Mouse (Mus musculus) testis, adult 2 months (tissue): ENCODE results near the gene Myocos. TPM values are rescaled to one million over a fixed set of nuclear protein-coding genes. Genes with fewer than 3 reads are reported as not detected.
"Not testable (repeated sequence)": the region's sequence is repeated elsewhere in the genome, so short reads cannot be mapped to it uniquely, and the experiment has no call there.

ENCODE experiments used
- H3K27ac ChIP-seq: fragments of 200-500 bp; 2 replicates; pipeline ENCODE4 v1.5.1; 2012; ENCODE audit warnings: low read depth, low read length; ENCODE audit not compliant: control insufficient read depth, insufficient read depth
- H3K27me3 ChIP-seq: fragments of 200-500 bp; 2 replicates; pipeline ENCODE4 v1.6.1; 2012; ENCODE audit warnings: mild to moderate bottlenecking, low read length, moderate library complexity; ENCODE audit not compliant: control insufficient read depth, insufficient read depth
- H3K36me3 ChIP-seq: fragments of 200-500 bp; 2 replicates; pipeline ENCODE4 v1.6.1; 2012; ENCODE audit warnings: mild to moderate bottlenecking, low read length; ENCODE audit not compliant: control insufficient read depth, insufficient read depth
- H3K4me1 ChIP-seq: fragments of 200-500 bp; 2 replicates; pipeline ENCODE4 v1.6.1; 2012; ENCODE audit warnings: low read length; ENCODE audit not compliant: control insufficient read depth, insufficient read depth
- H3K4me3 ChIP-seq: fragments of 200-500 bp; 2 replicates; pipeline ENCODE4 v1.5.1; 2012; ENCODE audit warnings: low read depth, mild to moderate bottlenecking, low read length, moderate library complexity, mixed read lengths; ENCODE audit not compliant: control insufficient read depth
- CTCF ChIP-seq: fragments of 200-500 bp; IDR thresholded peaks from 2 replicates; pipeline ENCODE4 v1.5.1; 2012; ENCODE audit warnings: low read depth, mild to moderate bottlenecking, inconsistent platforms, low read length, moderate library complexity; ENCODE audit not compliant: control insufficient read depth, insufficient read depth, insufficient replicate concordance
- POLR2A ChIP-seq: fragments of 200-500 bp; IDR thresholded peaks from 2 replicates; pipeline ENCODE4 v1.6.1; 2012; ENCODE audit warnings: low read depth, mild to moderate bottlenecking, inconsistent platforms, low read length, moderate library complexity; ENCODE audit not compliant: control insufficient read depth
- polyA plus RNA-seq: library from polyadenylated mRNA; depleted of rRNA; stranded (reverse); fragments of >200 nt; gene quantifications from 2 replicates; pipeline ENCODE4 v1.2.3, GENCODE M21; 2012

Myocos gene
- polyA plus RNA-seq, 1 experiment: 1.4 TPM

GRCm38 (mm10) chr1:162636516-162636915 is 21.5 kb downstream of the Myocos start:
- Histone ChIP-seq H3K4me3 (no peak overlapping the region), H3K4me1 (no peaks in the 10 kb centered on the region), H3K27ac (no peak overlapping the region), H3K36me3 (no peaks in the 10 kb centered on the region), H3K27me3 (no peaks in the 10 kb centered on the region)
- no peak for TF ChIP-seq CTCF
- no peak for TF ChIP-seq POLR2A

GRCm38 (mm10) chr1:162635291-162635931 is 22.6 kb downstream of the Myocos start:
- H3K4me1 ChIP-seq, H3K27me3 ChIP-seq, H3K27ac ChIP-seq, H3K36me3 ChIP-seq, H3K4me3 ChIP-seq: not testable (repeated sequence)

GRCm38 (mm10) chr1:162628326-162628725 is 29.7 kb downstream of the Myocos start:
- H3K36me3 ChIP-seq, H3K27ac ChIP-seq, H3K27me3 ChIP-seq, H3K4me1 ChIP-seq, H3K4me3 ChIP-seq: not testable (repeated sequence)

GRCm38 (mm10) chr1:162627821-162628220 is 30.2 kb downstream of the Myocos start:
- not testable (repeated sequence) for H3K4me3 ChIP-seq, H3K4me1 ChIP-seq, H3K36me3 ChIP-seq, H3K27ac ChIP-seq, H3K27me3 ChIP-seq

GRCm38 (mm10) chr1:162625229-162625628 is 32.8 kb downstream of the Myocos start:
- Histone ChIP-seq H3K27me3 (no peaks in the 10 kb centered on the region), H3K36me3 (no peaks in the 10 kb centered on the region), H3K4me1 (peaks cover 2% of the 10 kb centered on the region; the same call in 1 of the 2 replicates), H3K4me3 (no peak overlapping the region), H3K27ac (no peak overlapping the region)
- TF ChIP-seq POLR2A (no peak), CTCF (no peak)

- no peak overlapping the region for H3K27ac ChIP-seq
Measured at GRCm38 (mm10) chr1:162623895-162624294, 34.1 kb downstream of the Myocos start.

GRCm38 (mm10) chr1:162620487-162620886 is 37.5 kb downstream of the Myocos start:
- H3K4me3 ChIP-seq: no peak overlapping the region
- H3K4me1 ChIP-seq: peaks cover 2% of the 10 kb centered on the region; the same call in 1 of the 2 replicates
- no peaks in the 10 kb centered on the region for H3K27me3 ChIP-seq
- H3K27ac ChIP-seq: no peak overlapping the region
- TF ChIP-seq POLR2A (no peak), CTCF (peak; percentile 17; the same call in 1 of the 2 replicates)
- H3K36me3 ChIP-seq: no peaks in the 10 kb centered on the region

More at GRCm38 (mm10) chr1:162623895-162624294, 34.1 kb downstream of the Myocos start:
- no peak for TF ChIP-seq CTCF
- no peak for TF ChIP-seq POLR2A
- H3K4me1 ChIP-seq: peaks cover 2% of the 10 kb centered on the region; the same call in 1 of the 2 replicates
- H3K36me3 ChIP-seq: no peaks in the 10 kb centered on the region
- H3K4me3 ChIP-seq: no peak overlapping the region
- no peaks in the 10 kb centered on the region for H3K27me3 ChIP-seq

- H3K27ac ChIP-seq: no peak overlapping the region
- H3K36me3 ChIP-seq: no peaks in the 10 kb centered on the region
- H3K4me1 ChIP-seq: no peaks in the 10 kb centered on the region
- H3K27me3 ChIP-seq: no peaks in the 10 kb centered on the region
- no peak overlapping the region for H3K4me3 ChIP-seq
- no peak for TF ChIP-seq POLR2A
- no peak for TF ChIP-seq CTCF
Measured at GRCm38 (mm10) chr1:162615511-162615910, 42.5 kb downstream of the Myocos start.
